Mouse (Mus musculus) gastrocnemius, postnatal 14 days (tissue): ENCODE measurements around the gene Cfap77. TPM values are rescaled to one million over a fixed set of nuclear protein-coding genes. Genes with fewer than 3 reads are reported as not detected.

Source experiments
- DNase-seq: peaks from one replicate; pipeline ENCODE4 v3.0.0; 2021; ENCODE audit warnings: mixed read lengths
- intact Hi-C: fragments of 180-260 bp; cut with DNase I; formaldehyde crosslinking; loops from one replicate; pipeline ENCODE4 v1.15.1; 2025; ENCODE audit warnings: low total_unique reads
- total RNA-seq, 2 experiments: library from RNA; stranded (reverse); gene quantifications; 2 replicates each; pipeline ENCODE4 v1.2.3; 2021

The Cfap77 gene
- total RNA-seq, 2 experiments from 2014 or later, result not detected

GRCm38 (mm10) chr2:29007656-29008055 is 47.2 kb downstream of the Cfap77 start:
- intact Hi-C loops, result no loop called here
- no peak for DNase-seq

DNA sequence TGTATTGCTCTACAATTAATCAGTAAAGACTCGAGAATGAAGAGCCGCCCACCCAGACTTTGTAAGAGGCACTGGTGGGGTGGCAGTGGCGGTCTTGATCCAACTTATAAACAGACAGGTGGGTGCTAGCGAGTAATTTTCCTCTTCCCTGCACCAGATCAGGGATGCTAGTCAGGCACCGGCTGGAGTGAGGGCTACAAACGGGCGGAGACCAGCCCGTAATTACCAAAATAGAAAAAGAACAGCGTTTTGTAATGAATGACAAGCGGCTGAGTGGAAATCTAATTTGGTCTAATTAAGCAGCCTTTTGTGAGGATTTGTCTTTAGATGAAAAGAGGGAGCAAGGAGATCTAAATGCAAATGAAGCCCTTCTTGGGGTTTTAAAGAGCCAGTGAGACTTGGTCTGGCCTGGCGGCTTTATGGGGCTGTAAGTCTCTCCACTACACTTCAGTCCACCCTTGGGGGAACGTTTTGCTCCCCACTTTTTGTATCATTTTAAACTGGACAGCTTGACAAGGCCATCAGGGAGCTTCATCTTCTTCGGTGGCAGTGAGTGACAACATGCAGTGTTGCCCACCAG is 48.3 kb downstream of the Cfap77 start:
- no peak for DNase-seq
- intact Hi-C loops, result no loop called here

DNA sequence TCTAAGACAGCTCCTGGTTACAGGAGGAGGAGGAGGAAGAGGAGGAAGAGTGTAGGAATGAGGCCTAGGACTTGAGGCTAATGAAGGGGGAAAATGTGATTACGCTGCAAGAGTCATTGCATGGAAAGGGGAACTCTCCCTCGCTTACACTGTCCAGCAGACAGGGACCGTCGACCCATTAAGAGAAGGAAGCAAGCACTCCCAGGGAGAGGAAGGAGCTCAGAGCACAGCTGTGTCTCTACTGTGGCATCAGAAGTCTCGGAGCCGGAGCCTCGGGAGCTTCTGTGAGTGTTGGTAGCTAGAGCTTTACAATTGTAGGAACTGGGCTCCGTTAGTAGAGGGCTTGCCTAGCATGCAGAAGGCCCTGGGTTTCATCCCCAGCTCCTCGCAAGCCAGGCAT is 50.8 kb downstream of the Cfap77 start:
- intact Hi-C loops, result no loop called here
- no peak for DNase-seq

DNA sequence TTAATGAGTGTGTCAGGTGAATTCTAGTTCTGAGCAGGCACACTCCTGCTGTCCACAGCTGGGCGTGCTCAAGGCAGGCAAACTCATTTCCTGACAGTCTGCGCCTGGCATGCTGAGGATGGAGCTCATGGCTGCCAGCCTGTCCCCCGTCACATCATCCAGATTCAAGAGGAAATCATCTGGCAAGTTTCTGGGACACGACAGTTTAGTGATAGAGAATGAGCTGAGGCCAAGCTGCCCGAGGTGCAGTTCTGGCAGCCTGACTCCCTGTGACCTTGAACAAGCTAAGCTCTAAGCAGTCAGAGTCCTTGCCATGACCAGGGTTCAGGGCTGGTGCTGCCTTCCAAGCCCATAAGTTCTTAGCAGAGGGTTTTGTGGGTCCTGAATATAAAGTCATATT is 56.6 kb downstream of the Cfap77 start:
- no peak for DNase-seq
- intact Hi-C loops, result no loop called here

DNA sequence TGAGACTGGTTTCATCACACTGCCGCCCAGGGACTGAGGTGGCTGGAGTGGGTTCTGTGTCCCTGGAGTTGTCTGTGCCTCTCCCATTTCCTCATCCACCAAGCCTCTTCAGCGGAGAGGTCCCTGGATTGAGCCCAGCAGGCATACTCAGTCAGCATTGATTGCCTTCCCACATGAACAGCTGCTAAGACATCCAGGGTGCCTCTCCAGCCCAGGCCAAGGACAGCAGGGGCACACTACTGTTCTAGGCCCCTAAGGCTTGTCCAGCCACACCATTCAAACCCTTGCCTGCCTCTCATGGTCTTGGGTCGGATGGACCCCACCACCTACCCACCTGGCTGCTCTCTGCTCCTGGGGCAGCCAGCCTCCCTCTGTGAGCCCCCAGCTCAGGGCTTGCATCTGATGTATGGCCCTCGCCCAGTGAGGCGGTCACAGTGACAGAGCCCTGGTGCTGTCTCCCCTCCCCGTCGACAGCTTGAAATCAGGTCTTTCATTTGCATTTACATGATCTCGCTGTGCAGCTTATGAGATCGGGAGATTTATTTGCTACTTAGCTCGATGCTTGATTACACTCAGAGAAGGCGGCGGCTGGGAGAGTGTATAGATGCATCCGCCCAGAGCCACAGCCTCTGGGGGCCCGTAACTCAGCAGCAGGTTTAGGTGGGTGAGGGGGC is 57.6 kb downstream of the Cfap77 start:
- intact Hi-C loops, result no loop called here
- no peak for DNase-seq

DNA sequence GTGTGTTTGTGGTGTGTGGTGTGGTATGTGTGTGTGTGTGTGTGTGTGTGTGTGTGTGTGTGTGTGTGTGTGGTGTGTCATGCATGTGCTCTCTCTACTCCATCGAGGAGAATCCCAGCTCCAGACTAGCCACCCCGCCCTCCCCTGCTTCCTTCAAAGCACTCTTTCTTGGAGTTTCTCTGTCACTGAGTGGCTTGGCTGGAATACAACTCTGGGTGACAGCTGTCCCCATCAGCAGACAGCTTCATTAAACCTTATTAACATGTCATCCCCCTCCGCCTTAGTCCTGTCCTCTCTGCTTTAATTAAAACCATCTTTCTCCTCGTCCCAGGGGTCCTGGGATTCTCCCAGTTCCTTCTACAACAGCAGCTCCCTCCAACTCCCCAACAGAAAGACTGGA is 59.4 kb downstream of the Cfap77 start:
- no peak for DNase-seq
- intact Hi-C loops, result no loop called here

DNA sequence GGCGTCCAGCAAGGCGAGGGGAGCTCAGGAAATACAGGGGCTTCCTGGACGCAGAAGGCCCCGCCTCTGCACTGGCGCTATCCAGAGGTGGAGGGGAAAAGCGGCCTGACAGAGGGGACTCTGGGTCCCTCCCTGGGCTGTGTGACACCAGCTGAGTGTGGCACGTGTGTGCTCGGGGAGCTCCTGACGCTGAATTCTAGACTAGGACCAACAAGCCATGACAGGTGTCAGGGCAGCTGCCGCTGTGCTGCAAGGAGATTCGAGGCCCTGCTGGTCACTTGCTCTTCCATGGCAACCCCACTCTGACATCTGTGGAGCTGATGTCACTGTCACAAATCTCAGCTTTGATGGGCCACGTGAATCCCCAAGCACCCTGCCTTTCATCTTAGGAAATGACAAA is 60.9 kb downstream of the Cfap77 start:
- no peak for DNase-seq
- intact Hi-C loops, result no loop called here

DNA sequence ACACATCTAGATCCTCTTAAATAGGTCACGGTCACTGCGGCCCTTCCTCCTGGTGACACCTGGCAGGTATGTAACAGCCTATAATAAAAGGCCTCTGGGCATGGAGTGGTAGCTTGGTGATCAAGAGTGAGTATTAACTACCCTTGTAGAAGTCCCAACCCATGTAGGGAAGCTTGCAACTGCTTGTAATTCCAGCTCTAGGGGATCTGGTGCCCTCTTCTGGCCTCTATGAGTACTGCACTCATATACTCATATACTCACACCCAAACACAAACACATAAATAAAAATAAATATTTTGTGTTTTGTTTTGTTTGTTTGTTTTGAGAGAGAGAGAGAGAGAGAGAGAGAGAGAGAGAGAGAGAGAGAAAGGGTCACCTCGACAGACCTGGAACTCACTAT is 66.1 kb downstream of the Cfap77 start:
- no peak for DNase-seq
- intact Hi-C loops, result no loop called here

GRCm38 (mm10) chr2:28980080-28980910 is 74.6 kb downstream of the Cfap77 start:
- no peak for DNase-seq
- intact Hi-C loops, result no loop called here

DNA sequence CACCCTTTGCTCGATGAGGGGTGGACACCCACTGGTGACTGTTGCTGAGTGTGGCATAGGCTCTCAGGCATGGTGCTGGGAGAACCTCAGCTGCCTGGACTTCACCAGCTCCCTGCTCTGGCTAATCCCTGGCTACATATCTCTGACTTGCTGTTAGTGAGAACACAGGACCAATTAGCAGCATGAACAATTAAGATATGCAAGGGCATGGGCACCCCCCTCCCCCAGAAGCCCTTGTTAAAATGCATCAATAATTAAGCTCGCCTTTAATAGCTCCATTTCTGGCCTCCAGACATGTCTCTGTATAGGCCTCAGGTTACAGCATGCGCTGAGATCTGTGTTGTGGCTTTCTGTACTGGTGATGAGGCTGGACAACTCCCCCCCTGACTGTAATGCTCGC is 76.4 kb downstream of the Cfap77 start:
- no peak for DNase-seq
- intact Hi-C loops, result loop anchor here (5.0 kb wide), 1 partner anchor 221 kb away; no protein-coding TSS in a partner anchor

DNA sequence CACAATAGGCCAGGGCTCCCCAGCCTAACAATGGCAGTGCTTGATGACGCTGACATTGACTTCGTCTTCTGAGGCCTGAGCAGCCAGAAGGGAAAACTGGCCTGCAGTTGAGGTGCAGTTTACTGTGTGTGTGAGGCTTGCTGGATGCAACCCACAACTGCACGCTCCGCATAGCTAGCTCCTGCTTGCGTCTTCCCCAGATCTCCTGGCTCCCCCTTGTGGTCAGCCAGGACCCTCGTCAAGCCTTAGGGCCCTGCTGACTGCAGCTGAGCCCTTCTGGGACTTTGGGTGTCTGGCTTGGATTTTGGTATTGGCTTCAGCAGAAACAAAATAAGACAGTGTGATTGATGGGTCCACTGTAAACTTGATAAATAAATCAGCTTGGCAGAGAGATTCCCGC is 78.2 kb downstream of the Cfap77 start:
- intact Hi-C loops, result loop anchor here (1.0 to 5.0 kb wide), 2 partner anchors 51 to 219 kb away; no protein-coding TSS in a partner anchor

DNA sequence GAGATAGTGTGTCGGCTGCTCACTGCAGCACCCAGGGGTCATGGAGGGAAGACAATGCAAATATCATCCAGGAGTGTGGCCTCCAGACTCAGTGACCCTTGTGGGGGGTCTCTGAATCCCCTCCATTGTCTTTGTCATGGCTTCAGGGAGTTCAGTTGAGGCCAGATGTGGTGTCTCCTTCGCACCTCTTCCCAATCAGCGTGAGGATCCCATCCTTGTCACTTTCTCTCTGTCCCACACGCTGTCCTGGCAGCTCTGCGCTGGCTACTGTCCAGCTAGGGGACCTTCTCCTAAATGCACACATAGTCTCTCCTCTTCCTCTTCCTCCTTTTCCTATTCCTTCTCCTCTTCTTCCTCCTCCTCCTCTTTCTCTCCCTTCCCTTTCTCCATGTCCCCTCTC is 79.3 kb downstream of the Cfap77 start:
- DNase-seq, result no peak
- intact Hi-C loops, result loop anchor here (1.0 to 5.0 kb wide), 2 partner anchors 50 to 218 kb away; no protein-coding TSS in a partner anchor

More for the DNA sequence above, 78.2 kb downstream of the Cfap77 start:
- peak; percentile 82 for DNase-seq

DNA sequence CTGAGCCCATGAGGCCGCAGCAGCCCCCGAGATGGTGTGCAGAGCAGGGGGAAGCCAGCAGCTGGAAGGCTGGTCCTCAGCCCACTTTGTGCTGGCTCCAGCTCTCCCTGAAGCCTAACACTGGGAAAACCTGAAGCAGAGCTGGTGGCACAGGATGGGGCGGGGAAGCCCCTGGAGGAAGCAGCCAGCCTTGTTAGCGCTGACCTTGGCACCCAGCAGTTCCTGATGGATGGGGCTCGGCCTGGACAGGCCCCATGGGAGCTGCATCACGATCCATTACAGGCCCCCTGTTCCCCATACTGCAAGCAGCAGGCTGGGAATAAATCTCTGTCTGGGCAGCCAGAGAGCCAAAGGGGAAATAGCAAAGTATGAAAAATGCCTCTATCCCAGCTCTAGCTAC is 80.3 kb downstream of the Cfap77 start:
- intact Hi-C loops, result no loop called here

DNA sequence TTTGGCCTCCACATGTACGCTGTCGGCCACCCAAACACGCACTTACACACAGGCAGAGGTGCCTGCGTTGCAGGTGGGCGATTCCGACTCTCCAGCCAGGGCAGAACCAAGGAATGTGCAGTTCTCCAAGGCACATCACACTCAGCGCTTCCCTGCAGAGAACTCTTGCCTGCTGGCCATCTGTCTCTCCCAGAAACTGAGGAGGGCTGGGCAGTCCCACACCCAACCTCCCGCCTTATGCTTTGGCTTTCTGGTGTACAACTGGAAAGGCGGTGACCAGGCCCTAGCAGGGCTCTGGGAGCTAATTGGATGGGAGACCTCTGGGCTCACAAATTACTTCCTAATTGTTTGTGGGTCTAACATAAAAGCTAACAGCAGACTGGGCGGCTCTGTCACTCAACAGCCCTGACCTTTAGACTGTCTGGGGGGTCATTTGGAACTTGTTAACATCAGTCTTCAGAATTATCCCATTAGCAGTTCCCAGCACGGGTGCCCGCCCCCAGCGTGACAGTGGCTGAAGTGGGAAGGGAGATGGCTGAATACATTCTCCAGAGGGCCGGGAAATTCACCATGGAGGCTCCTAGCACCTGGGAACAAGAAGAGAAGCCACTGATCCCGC is 80.9 kb downstream of the Cfap77 start:
- DNase-seq, result no peak
- intact Hi-C loops, result no loop called here

More for the DNA sequence above, 80.3 kb downstream of the Cfap77 start:
- DNase-seq, result no peak

DNA sequence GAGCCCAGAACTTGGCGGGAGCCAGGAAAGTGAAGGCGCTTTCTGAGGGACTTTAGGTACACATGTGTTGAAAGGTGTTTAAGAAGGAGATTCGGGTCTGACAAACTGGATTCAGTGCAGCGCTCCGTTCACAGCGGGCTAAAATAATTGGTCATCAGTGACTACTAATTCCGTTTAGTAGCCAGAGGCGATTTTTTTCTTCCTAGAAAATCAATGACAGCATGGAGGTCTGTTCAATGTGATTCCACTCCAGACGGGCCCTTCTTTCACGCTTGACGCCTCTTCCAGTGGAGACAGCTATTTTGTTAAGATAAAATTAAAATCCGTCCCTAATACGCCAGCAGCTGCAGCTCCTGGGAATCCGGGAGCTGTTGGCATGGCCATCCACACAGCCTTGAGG is 84.4 kb downstream of the Cfap77 start:
- DNase-seq, result no peak

DNA sequence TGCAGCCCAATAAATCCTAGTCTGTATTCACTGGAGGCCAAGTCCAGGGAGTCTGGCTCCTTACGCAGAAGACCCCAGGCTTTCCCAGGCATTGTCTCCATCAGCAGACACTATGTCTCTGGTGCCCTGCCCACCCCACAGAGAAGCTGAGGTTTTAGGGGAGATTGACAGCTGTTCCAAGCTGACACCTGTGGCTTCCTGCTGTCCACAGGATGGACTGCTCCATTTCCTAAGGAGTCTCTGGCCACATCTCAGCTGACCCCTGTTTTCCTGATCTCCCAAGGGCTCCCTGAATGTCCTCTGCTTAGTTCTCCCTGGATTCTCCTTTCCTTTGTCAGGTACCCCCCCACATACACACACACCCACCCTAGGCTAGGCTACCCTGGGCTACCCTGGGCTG is 86.6 kb downstream of the Cfap77 start:
- intact Hi-C loops, result no loop called here
- DNase-seq, result no peak

More for the DNA sequence above, 84.4 kb downstream of the Cfap77 start:
- intact Hi-C loops, result no loop called here

DNA sequence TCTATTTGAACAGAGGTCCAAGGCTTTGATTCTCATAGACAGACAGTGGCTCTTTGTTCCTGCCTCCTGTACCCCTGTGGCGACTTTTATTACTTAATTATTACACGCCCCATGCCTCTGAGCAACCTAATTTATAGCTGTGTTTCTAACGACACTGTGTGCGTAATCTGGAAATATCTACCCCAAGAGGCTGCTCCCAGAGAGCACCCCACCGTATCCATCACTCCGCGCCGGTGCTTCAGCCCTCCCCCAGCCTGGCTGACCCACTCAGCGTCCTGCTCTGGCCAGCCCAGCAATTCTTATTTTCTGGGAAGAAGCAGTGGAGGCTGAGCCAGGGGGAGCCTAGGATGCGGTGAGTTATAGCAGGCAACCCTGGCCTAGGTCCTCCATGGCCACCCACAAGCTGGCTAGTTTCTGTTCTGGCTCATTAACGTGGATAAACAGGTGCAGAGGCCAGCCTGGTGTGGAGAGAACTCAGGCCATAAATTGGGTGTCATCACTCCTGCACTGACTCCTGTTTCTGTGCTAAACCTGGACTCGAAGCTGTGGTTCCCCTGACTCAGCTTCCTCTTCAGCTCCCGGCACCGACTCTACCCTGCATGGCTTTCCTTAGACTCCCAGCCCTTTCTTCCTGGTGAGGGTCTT is 88.6 kb downstream of the Cfap77 start:
- DNase-seq, result no peak
- intact Hi-C loops, result no loop called here

GRCm38 (mm10) chr2:28963565-28963964 is 91.3 kb downstream of the Cfap77 start:
- DNase-seq, result no peak
- intact Hi-C loops, result no loop called here

GRCm38 (mm10) chr2:28961636-28962035 is 93.2 kb downstream of the Cfap77 start:
- DNase-seq, result no peak

More at GRCm38 (mm10) chr2:28961636-28962035, 93.2 kb downstream of the Cfap77 start:
- intact Hi-C loops, result no loop called here
